Mouse (Mus musculus) liver, adult 10 weeks (tissue): ENCODE measurements around the gene N4bp2. TPM values are rescaled to one million over a fixed set of nuclear protein-coding genes. Genes with fewer than 3 reads are reported as not detected.

Experiments
- polyA plus RNA-seq: library from polyadenylated mRNA; stranded (reverse); fragments of 350-450 nt; fragmentation: Illumina TruSeq; extraction: RNeasy Lipid Tissue Mini Kit (QIAGEN cat#74804); gene quantifications from one replicate; pipeline ENCODE4 v1.2.3, GENCODE M21; 2014; ENCODE audit warnings: low read depth, low replicate concordance

N4bp2 gene
- polyA plus RNA-seq, result 17.4 TPM

DNA sequence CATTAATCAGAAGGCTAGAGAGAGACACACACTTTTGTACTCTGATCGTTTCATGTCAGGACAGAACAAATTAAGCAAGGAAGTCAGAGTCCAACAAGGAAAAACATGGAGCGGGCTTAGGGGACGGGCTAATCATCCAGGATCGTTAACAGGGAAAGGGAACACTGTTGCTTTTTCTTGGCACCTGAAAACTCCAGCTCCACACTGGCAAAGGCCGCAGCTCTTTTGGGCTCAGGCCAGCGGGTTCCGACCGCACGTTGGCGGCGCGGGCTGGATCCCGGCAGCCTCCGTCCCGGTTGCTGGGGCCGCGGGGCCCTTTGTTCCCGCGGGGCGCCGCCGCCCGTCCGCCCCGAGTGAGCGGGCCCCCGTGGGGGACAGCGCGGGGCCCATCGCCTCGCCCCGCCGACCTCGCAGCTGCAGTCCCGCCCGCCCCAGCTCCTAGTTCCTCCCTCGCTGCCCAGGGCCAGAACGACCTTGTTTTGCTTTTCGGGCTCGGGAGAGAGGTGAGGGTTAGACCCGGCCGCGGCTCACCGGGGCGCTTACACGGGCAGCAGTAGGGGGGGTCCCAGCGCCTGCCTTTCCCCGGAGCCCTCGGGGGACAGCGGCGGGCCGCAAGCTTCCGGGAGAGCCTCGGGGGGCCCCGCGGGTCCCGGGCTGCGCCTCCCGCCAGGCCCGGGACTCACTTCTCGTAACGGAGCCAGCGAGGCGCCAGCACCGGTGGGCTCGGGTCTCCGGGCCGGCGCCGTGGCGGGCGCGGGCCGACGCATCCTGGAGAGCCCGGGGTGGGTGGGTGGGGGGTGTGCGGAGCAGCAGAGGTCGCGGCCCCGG is at the start of gene N4bp2:
Gene N4bp2 (plus strand): TSS at position 434 of the 828 bp plus-strand sequence.

DNA sequence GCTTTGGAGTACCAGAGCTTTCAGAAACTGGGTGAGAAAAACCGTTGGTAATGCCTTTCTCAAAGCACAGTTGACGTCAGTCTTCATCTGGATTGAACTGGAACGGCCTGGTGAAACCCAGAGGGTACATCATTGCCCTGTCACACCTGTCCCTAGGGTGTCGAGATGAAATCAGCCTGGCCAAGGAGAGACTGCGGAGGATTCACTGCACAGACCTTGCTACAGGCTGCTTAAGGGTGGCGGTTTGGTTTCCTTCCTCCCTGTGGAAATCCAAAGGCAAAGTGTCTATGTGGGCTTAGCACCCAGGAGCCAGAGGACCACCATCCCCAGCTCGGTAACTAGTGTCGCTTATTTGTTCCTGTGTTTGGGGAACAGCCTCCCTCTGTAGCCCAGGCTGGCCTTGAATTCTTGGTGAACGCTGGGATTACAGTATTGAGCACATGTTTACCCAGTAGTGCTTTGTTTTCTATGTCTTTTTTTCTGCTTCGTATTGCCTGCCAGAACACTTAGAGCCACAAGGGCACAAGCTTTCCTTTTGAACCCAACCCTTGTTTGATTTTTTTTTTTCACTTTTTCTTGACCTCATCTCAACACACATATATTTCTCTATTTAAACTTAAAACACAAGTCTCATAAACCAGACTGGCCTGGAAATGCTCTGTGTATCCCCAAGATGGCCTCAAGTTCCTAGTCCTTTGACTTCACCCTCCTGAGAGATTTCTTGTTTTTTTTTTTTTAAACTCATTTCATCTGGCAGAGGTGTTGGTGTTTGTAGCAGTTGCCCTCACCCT is 98.0 kb downstream of the N4bp2 start, which contains the start of gene Rhoh:
Gene Rhoh (plus strand): TSS at position 60 of the 791 bp plus-strand sequence.

Other genes starting within 250 kb of the N4bp2 start
- gene Smim14, start 226.3 kb upstream of the N4bp2 start, polyA plus RNA-seq, result 101 TPM
- 75.0 TPM for gene Ube2k, start 226.3 kb upstream of the N4bp2 start, polyA plus RNA-seq
- 75.4 TPM for gene Pds5a, start 65.2 kb upstream of the N4bp2 start, polyA plus RNA-seq
- 0.21 TPM for gene Rhoh, start 97.7 kb downstream of the N4bp2 start, polyA plus RNA-seq
- not detected for gene Chrna9, start 171.4 kb downstream of the N4bp2 start, polyA plus RNA-seq
- gene 9130230L23Rik, start 240.8 kb downstream of the N4bp2 start, polyA plus RNA-seq, result 0.16 TPM